Mouse (Mus musculus): ENCODE measurements at regions not wholly inside any gene's neighbourhood (a gene's known extent, or its start where the extent isn't known, plus 50 kb on each side); places are given as distances from the start of the nearest gene placed in this dataset.
"Not testable (repeated sequence)": the region's sequence is repeated elsewhere in the genome, so short reads cannot be mapped to it uniquely, and the experiment has no call there.

- DNase-seq (ENCODE audit: low spot score in 2 of 2), result no peak
Observed at GRCm38 (mm10) chr3:37835135-37835534, 110.8 kb upstream of the Gm5148 start.

GRCm38 (mm10) chr3:37834626-37835025 is 110.3 kb upstream of the Gm5148 start:
- DNase-seq (ENCODE audit: low spot score in 2 of 2), result no peak

GRCm38 (mm10) chr3:37833387-37833786 is 109.1 kb upstream of the Gm5148 start:
- no peak for DNase-seq (ENCODE audit: low spot score in 2 of 2)

- no peak for DNase-seq (ENCODE audit: low spot score in 2 of 2)
Observed at GRCm38 (mm10) chr3:37827546-37827945, 103.3 kb upstream of the Gm5148 start.

- no peak for DNase-seq (ENCODE audit: low spot score in 2 of 2)
Observed at GRCm38 (mm10) chr3:37825602-37826001, 101.3 kb upstream of the Gm5148 start.

- DNase-seq (ENCODE audit: low spot score in 2 of 2), result no peak
Observed at GRCm38 (mm10) chr3:37824681-37825080, 100.4 kb upstream of the Gm5148 start.

- DNase-seq (ENCODE audit: low spot score in 2 of 2), result no peak
Observed at GRCm38 (mm10) chr3:37819503-37819902, 95.2 kb upstream of the Gm5148 start.

GRCm38 (mm10) chr3:37817434-37817805 is 93.1 kb upstream of the Gm5148 start:
- no peak for DNase-seq (ENCODE audit: low spot score in 2 of 2)

- DNase-seq (ENCODE audit: low spot score in 2 of 2), result no peak
Observed at GRCm38 (mm10) chr3:37816781-37817433, 92.6 kb upstream of the Gm5148 start.

- DNase-seq (ENCODE audit: low spot score in 2 of 2), result no peak
Observed at GRCm38 (mm10) chr3:37815771-37816170, 91.5 kb upstream of the Gm5148 start.

GRCm38 (mm10) chr3:37812936-37813335 is 88.6 kb upstream of the Gm5148 start:
- DNase-seq (ENCODE audit: low spot score in 2 of 2), result no peak

GRCm38 (mm10) chr3:37811429-37811828 is 87.1 kb upstream of the Gm5148 start:
- no peak for DNase-seq (ENCODE audit: low spot score in 2 of 2)

GRCm38 (mm10) chr3:37810763-37811162 is 86.5 kb upstream of the Gm5148 start:
- DNase-seq (ENCODE audit: low spot score in 2 of 2), result no peak

GRCm38 (mm10) chr3:37805805-37806148 is 81.5 kb upstream of the Gm5148 start:
- DNase-seq (ENCODE audit: low spot score in 2 of 2), result no peak

GRCm38 (mm10) chr3:37804941-37805804 is 80.9 kb upstream of the Gm5148 start:
- no peak for DNase-seq (ENCODE audit: low spot score in 2 of 2)

GRCm38 (mm10) chr3:37804261-37804660 is 80.0 kb upstream of the Gm5148 start:
- no peak for DNase-seq (ENCODE audit: low spot score in 2 of 2)

- DNase-seq (ENCODE audit: low spot score in 2 of 2), result not testable (repeated sequence)
Observed at GRCm38 (mm10) chr3:37803781-37804180, 79.5 kb upstream of the Gm5148 start.

GRCm38 (mm10) chr3:37801551-37801950 is 77.3 kb upstream of the Gm5148 start:
- no peak for DNase-seq (ENCODE audit: low spot score in 2 of 2)

- DNase-seq (ENCODE audit: low spot score in 2 of 2), result no peak
Observed at GRCm38 (mm10) chr3:37799809-37800208, 75.5 kb upstream of the Gm5148 start.

GRCm38 (mm10) chr3:37789711-37790110 is 65.4 kb upstream of the Gm5148 start:
- DNase-seq (ENCODE audit: low spot score in 2 of 2), result no peak

GRCm38 (mm10) chr3:37789143-37789697 is 64.9 kb upstream of the Gm5148 start:
- DNase-seq (ENCODE audit: low spot score in 2 of 2), result no peak

GRCm38 (mm10) chr3:37788366-37788765 is 64.1 kb upstream of the Gm5148 start:
- no peak for DNase-seq (ENCODE audit: low spot score in 2 of 2)

- DNase-seq (ENCODE audit: low spot score in 2 of 2), result no peak
Observed at GRCm38 (mm10) chr3:37786792-37787191, 62.5 kb upstream of the Gm5148 start.
